Mouse (Mus musculus) megakaryocyte, embryonic 14.5 days (primary cell): ENCODE results near the gene Prss42. TPM values are rescaled to one million over a fixed set of nuclear protein-coding genes. Genes with fewer than 3 reads are reported as not detected.

Experiments
- H3K27me3 ChIP-seq: replicated peaks from 2 replicates; pipeline ENCODE3; 2012; ENCODE audit warnings: inconsistent platforms
- H3K36me3 ChIP-seq: replicated peaks from 2 replicates; pipeline ENCODE3; 2012; ENCODE audit warnings: low read length, inconsistent platforms, mixed read lengths
- H3K4me1 ChIP-seq: 2 replicates; pipeline ENCODE4 v1.6.1; 2012; ENCODE audit warnings: inconsistent platforms
- H3K4me3 ChIP-seq: replicated peaks from 2 replicates; pipeline ENCODE3; 2012; ENCODE audit warnings: moderate library complexity, mild to moderate bottlenecking, inconsistent platforms
- H3K9me3 ChIP-seq: 2 replicates; pipeline ENCODE4 v1.6.1; 2012; ENCODE audit warnings: inconsistent platforms
- FLI1 ChIP-seq: IDR thresholded peaks from 2 replicates; pipeline ENCODE4 v1.6.1; 2012; ENCODE audit warnings: low read length, inconsistent platforms, mixed read lengths
- GATA1 ChIP-seq: IDR thresholded peaks from 3 replicates; pipeline ENCODE4 v1.6.1; 2012; ENCODE audit warnings: mixed read lengths, low read length, inconsistent platforms, borderline replicate concordance
- polyA plus RNA-seq: library from polyadenylated mRNA; stranded (reverse); fragments of >175 nt; gene quantifications from 2 replicates; pipeline ENCODE4 v1.2.3, GENCODE M21; 2012; ENCODE audit warnings: low replicate concordance; ENCODE audit not compliant: insufficient read depth

Gene Prss42
- not detected in 2 replicates for polyA plus RNA-seq

DNA sequence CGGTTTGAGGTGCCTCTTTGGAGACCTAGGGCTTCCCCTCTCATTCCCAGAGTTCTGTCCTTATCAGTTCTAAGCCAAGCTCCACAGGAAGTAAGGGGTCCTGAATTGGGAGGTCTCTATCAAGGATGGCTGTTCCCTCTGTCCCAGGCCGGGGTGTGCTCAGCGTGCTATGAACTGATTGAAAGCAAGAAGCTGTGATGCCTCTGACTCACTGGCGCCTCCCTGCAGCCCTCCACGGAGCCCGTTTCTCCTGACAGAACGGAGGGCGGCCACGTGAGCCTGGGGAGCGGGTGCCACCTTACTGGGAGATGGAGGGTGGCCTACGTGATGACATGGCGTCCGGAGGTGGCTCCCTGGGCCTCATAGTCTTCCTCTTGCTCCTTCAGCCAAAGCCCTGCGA lies at the start of gene Prss42:
Prss42 (plus strand) TSS at position 301 of the 400 bp plus-strand sequence.
- H3K9me3 ChIP-seq = no peaks in the 10 kb centered on the region
- H3K27me3 ChIP-seq = peaks cover 37% of the 10 kb centered on the region
- TF ChIP-seq GATA1 = no peak
- no peak within 1 kb of the TSS for H3K4me3 ChIP-seq
- no peaks in the 10 kb centered on the region for H3K36me3 ChIP-seq
- H3K4me1 ChIP-seq = no peaks in the 10 kb centered on the region

- TF ChIP-seq GATA1 = no peak
- TF ChIP-seq FLI1 = no peak
- no peaks in the 10 kb centered on the region for H3K36me3 ChIP-seq
- H3K4me3 ChIP-seq = no peak overlapping the region
- no peaks in the 10 kb centered on the region for H3K9me3 ChIP-seq
- peaks cover 19% of the 10 kb centered on the region for H3K4me1 ChIP-seq
- peaks cover 100% of the 10 kb centered on the region for H3K27me3 ChIP-seq
Observed at GRCm38 (mm10) chr9:110748451-110748850, 49.5 kb upstream of the Prss42 start.

DNA sequence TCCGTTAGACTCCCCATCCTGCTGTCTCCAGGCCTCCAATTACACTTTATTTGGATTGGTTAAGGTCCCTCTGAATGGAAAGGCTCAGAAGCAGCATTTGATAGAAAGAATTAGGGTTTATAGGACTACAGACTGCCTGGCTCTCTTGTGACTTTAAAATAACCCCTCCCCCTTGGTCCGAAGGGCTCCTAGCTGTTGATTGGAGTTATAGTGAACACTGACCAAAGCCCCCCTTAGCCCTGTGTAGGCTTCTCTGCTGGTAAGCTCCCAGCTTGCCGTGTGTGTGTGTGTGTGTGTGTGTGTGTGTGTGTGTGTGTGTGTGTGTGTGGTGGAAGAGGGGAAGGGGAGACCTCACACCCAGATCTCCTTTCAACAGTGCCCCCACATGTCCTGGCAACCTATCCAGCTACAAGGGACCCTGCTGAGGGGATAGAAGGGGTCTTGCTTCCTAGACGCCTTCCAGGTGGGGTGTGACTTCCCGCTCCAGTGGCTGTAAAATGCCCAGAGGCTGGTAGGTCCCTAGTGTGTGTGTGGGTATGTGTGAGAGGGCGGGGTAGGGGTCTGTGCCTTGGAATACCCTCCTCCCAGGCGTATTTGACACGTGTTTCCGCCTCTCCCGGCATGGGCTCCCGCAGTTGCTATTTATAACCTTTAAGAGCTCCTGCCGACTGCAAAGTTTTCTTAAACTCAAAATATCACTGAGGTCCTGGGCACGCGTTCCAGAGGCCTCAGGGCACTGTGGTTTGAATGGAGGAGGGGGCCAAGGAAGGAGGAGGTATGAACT lies 47.4 kb upstream of the Prss42 start:
- H3K36me3 ChIP-seq = no peaks in the 10 kb centered on the region
- no peaks in the 10 kb centered on the region for H3K9me3 ChIP-seq
- peaks cover 13% of the 10 kb centered on the region for H3K4me1 ChIP-seq
- TF ChIP-seq FLI1 = no peak
- no peak for TF ChIP-seq GATA1
- H3K4me3 ChIP-seq = no peak overlapping the region
- H3K27me3 ChIP-seq = peaks cover 98% of the 10 kb centered on the region

DNA sequence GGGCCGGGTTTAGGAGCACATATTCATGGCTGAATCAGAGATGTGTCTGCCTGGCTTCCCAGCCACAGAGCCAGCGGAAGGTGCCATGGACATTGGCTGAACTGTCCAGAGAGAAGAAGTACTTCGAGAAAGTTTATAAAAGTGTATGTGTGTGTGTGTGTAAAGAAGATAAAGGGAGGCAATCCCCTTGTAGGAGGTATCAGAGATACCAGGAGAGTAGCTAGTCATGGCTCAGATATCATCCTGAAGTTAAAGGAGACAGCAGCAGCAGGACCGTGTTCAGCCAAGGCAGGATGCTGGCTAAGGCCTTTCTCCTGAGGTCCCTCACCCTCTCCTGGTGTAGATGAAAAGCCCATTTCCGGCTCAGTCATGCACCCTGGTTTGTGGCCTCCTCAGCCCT lies 46.6 kb upstream of the Prss42 start:
- Histone ChIP-seq H3K4me3 (no peak overlapping the region), H3K27me3 (peaks cover 98% of the 10 kb centered on the region), H3K9me3 (no peaks in the 10 kb centered on the region), H3K36me3 (no peaks in the 10 kb centered on the region), H3K4me1 (peaks cover 13% of the 10 kb centered on the region)
- no peak for TF ChIP-seq FLI1
- TF ChIP-seq GATA1 = no peak

DNA sequence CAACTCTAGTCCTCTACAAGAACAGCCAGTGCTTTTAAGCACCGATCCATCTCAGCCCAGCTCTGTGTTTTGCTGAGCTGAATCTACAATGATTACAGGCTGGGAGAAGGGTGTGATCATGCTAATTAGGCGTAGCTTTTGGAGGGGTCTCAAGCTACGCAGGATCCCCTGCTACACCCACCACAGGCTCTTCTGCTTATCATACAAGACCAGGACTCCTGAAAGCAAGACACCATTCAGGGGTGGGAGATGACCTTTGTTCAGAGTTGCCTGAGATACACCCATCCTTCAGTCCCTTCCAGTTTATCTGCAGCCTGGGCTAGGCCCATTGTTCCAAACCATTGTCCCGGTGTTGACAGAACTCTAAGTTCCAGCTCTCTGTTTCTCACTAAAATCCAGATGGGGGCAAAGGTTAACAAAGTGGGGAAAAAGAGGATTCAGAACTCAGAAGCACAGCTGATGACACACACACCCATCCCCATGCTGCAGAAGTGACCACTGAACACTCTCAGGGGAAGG lies 45.0 kb upstream of the Prss42 start:
- no peak for TF ChIP-seq GATA1
- TF ChIP-seq FLI1 = no peak

GRCm38 (mm10) chr9:110753773-110754172 lies 44.2 kb upstream of the Prss42 start:
- Histone ChIP-seq H3K27me3 (peaks cover 96% of the 10 kb centered on the region), H3K9me3 (no peaks in the 10 kb centered on the region), H3K4me1 (peaks cover 17% of the 10 kb centered on the region), H3K4me3 (no peak overlapping the region), H3K36me3 (no peaks in the 10 kb centered on the region)
- TF ChIP-seq FLI1 (no peak), GATA1 (no peak)

More for the DNA sequence above, 45.0 kb upstream of the Prss42 start:
- peaks cover 14% of the 10 kb centered on the region for H3K4me1 ChIP-seq
- peaks cover 96% of the 10 kb centered on the region for H3K27me3 ChIP-seq
- H3K36me3 ChIP-seq = no peaks in the 10 kb centered on the region
- no peak overlapping the region for H3K4me3 ChIP-seq
- H3K9me3 ChIP-seq = no peaks in the 10 kb centered on the region

- TF ChIP-seq FLI1 (no peak), GATA1 (no peak)
Observed at GRCm38 (mm10) chr9:110757816-110758215, 40.1 kb upstream of the Prss42 start.

DNA sequence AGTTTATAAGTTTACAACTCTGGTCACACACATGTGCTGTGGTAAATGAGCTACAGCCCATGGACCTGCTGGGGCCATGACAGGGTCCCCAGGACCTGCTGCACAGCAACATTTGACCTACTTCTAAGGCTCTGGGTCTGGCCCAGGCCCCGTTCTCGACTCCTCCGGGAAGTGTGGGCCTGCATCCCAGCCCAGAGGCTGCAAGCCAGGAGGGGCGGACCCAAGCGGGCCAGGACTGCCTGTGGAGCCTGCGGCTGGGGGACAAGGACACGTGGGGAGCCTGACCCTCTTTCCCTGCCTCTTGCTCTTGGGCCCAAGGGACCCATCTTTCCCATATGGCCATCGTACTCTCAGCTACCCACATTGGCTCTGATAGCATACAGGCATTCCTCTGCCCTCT lies 39.4 kb upstream of the Prss42 start:
- H3K4me3 ChIP-seq = no peak overlapping the region
- H3K36me3 ChIP-seq = no peaks in the 10 kb centered on the region
- peaks cover 84% of the 10 kb centered on the region for H3K27me3 ChIP-seq
- TF ChIP-seq FLI1 = no peak
- peaks cover 4% of the 10 kb centered on the region; the same call in 1 of the 2 replicates for H3K4me1 ChIP-seq
- H3K9me3 ChIP-seq = no peaks in the 10 kb centered on the region

More at GRCm38 (mm10) chr9:110757816-110758215, 40.1 kb upstream of the Prss42 start:
- Histone ChIP-seq H3K36me3 (no peaks in the 10 kb centered on the region), H3K27me3 (peaks cover 84% of the 10 kb centered on the region), H3K4me1 (peaks cover 4% of the 10 kb centered on the region; the same call in 1 of the 2 replicates), H3K9me3 (no peaks in the 10 kb centered on the region), H3K4me3 (no peak overlapping the region)

DNA sequence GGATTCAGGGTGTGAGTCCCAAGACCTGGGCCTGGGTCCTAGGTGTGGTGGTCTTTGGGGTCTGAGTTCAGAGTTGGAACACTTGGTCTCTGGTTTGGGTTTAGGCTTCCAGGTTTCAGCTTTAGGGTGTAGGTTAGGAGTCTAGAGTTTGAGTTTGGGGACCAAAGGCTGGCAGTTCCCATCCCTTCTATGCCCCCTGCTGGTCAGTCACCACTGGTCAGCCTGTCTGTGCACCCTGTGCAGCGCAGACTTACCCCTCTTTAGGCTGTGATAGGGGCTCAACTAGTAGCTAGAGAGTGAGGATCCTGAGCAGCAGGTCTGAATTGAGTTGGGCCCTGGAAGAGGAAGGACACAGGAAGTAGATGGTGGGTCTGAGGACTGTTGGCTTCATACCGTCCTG lies 38.7 kb upstream of the Prss42 start:
- TF ChIP-seq GATA1 (no peak), FLI1 (no peak)
- no peaks in the 10 kb centered on the region for H3K36me3 ChIP-seq

GRCm38 (mm10) chr9:110760886-110761285 lies 37.1 kb upstream of the Prss42 start:
- Histone ChIP-seq H3K36me3 (no peaks in the 10 kb centered on the region), H3K4me1 (peaks cover 9% of the 10 kb centered on the region)
- no peak for TF ChIP-seq FLI1
- no peak for TF ChIP-seq GATA1

More for the DNA sequence above, 38.7 kb upstream of the Prss42 start:
- no peak overlapping the region for H3K4me3 ChIP-seq
- no peaks in the 10 kb centered on the region for H3K9me3 ChIP-seq
- H3K4me1 ChIP-seq = peaks cover 7% of the 10 kb centered on the region
- H3K27me3 ChIP-seq = peaks cover 84% of the 10 kb centered on the region

More at GRCm38 (mm10) chr9:110760886-110761285, 37.1 kb upstream of the Prss42 start:
- H3K4me3 ChIP-seq = no peak overlapping the region
- H3K9me3 ChIP-seq = no peaks in the 10 kb centered on the region
- H3K27me3 ChIP-seq = peaks cover 82% of the 10 kb centered on the region
